Mouse (Mus musculus) E14TG2a.4 (cell line): Measurements from ENCODE around the gene Engase.

Experiments used
- H3K27me3 ChIP-seq: 2 replicates; pipeline ENCODE4 v1.6.1; 2014; ENCODE audit warnings: low read length, control low read depth; ENCODE audit not compliant: insufficient read depth
- H3K36me3 ChIP-seq: 2 replicates; pipeline ENCODE4 v1.6.1; 2014; ENCODE audit warnings: low read length, control low read depth; ENCODE audit not compliant: insufficient read depth
- H3K4me1 ChIP-seq: replicated peaks from 2 replicates; pipeline ENCODE4 v1.6.1; 2014; ENCODE audit warnings: low read depth, low read length, control low read depth
- H3K4me3 ChIP-seq: replicated peaks from 2 replicates; pipeline ENCODE4 v1.5.1; 2014; ENCODE audit warnings: mild to moderate bottlenecking, low read length
- H3K9me3 ChIP-seq: 2 replicates; pipeline ENCODE4 v1.6.1; 2014; ENCODE audit warnings: low read length, control low read depth
- CTCF ChIP-seq: conservative IDR thresholded peaks from 2 replicates; pipeline ENCODE4 v1.5.1; 2014; ENCODE audit warnings: low read length
- NANOG ChIP-seq: IDR thresholded peaks from 2 replicates; pipeline ENCODE4 v1.6.1; 2014; ENCODE audit warnings: borderline replicate concordance, low read length, mixed read lengths
- POU5F1 ChIP-seq: IDR thresholded peaks from 2 replicates; pipeline ENCODE4 v1.6.1; 2014; ENCODE audit warnings: low read length, borderline replicate concordance

The Engase gene

GRCm38 (mm10) chr11:118476396-118477373 lies at the start of gene Engase:
Engase (plus strand) TSS chr11:118476829.
- peak within 1 kb of the TSS; percentile 94 for H3K4me3 ChIP-seq
- 0 out of 2 replicates have a peak, but pooled peaks cover 3% of the 10 kb centered on the region for H3K27me3 ChIP-seq
- H3K9me3 ChIP-seq: peaks cover 11% of the 10 kb centered on the region; the same call in 1 of the 2 replicates
- peaks cover 33% of the 10 kb centered on the region for H3K36me3 ChIP-seq
- TF ChIP-seq CTCF (no peak), NANOG (no peak), POU5F1 (no peak)
- peaks cover 64% of the 10 kb centered on the region for H3K4me1 ChIP-seq

DNA sequence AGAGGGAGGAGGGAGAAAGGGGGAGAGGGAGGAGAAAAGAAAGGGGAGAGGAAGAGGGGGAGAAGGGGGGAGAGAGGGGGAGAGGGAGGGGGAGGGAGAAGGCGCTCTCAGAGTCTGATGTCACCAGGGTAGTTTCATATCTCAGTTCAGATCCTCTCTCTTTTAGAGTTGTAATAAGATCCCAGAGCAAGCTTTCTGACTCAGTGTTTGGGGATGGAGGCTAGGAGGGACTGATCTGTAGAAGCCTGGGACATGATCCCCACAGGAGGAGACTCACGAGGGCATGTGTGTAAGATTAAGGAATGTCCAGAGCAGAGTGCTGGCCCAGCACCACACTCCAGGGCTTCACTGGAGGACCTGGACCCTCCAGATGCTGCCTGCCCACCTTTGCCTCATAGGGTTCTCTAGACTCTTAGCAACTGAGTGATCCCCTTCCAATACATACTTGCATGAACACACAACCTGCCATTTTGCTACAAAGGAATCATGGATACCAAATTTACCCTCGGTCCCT lies 49.3 kb upstream of the Engase start:
- no peaks in the 10 kb centered on the region for H3K9me3 ChIP-seq
- peaks cover 22% of the 10 kb centered on the region for H3K27me3 ChIP-seq
- peaks cover 33% of the 10 kb centered on the region for H3K4me1 ChIP-seq
- no peaks in the 10 kb centered on the region for H3K36me3 ChIP-seq
- TF ChIP-seq NANOG: no peak
- no peak for TF ChIP-seq CTCF
- no peak for TF ChIP-seq POU5F1
- no peak overlapping the region for H3K4me3 ChIP-seq

- Histone ChIP-seq H3K9me3 (no peaks in the 10 kb centered on the region), H3K4me3 (0 out of 2 replicates have a peak within 1 kb of the TSS, but pooled peaks have one; percentile 3), H3K4me1 (peaks cover 33% of the 10 kb centered on the region), H3K27me3 (peaks cover 22% of the 10 kb centered on the region), H3K36me3 (no peaks in the 10 kb centered on the region)
- TF ChIP-seq POU5F1 (no peak), CTCF (no peak), NANOG (no peak)
Measured at GRCm38 (mm10) chr11:118427986-118428385, 48.6 kb upstream of the Engase start, which contains the start of gene C1qtnf1. C1qtnf1 (plus strand) TSS chr11:118428203.

DNA sequence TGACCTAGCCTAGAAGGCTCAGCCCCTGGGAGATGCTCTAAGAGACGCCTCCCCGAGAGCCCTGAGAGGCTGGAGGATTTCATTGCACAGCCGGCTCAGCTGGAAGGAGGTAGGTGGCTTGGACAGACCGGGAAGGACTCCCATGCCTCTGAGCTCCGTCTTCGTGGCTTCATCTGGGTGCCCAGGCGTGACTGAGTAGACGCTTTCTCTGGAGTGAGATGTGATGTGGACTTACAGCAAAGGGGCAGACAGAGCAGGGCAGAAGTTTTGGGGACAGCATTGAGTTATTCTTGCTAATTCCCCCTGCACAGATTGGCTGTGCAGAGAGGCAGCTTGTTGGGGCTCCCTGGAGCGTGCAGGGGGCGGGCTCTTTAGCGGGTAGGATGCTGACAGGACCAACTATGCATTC lies 48.2 kb upstream of the Engase start:
- Histone ChIP-seq H3K4me3 (no peak overlapping the region), H3K4me1 (peaks cover 37% of the 10 kb centered on the region), H3K27me3 (peaks cover 22% of the 10 kb centered on the region), H3K36me3 (no peaks in the 10 kb centered on the region), H3K9me3 (no peaks in the 10 kb centered on the region)
- TF ChIP-seq NANOG (no peak), CTCF (no peak), POU5F1 (no peak)

- Histone ChIP-seq H3K36me3 (no peaks in the 10 kb centered on the region), H3K4me1 (peaks cover 38% of the 10 kb centered on the region), H3K27me3 (peaks cover 22% of the 10 kb centered on the region), H3K9me3 (no peaks in the 10 kb centered on the region), H3K4me3 (0 out of 2 replicates have a peak overlapping the region, but pooled peaks have one; percentile 3)
- TF ChIP-seq NANOG (no peak), POU5F1 (no peak), CTCF (no peak)
Measured at GRCm38 (mm10) chr11:118428944-118429709, 47.5 kb upstream of the Engase start.

DNA sequence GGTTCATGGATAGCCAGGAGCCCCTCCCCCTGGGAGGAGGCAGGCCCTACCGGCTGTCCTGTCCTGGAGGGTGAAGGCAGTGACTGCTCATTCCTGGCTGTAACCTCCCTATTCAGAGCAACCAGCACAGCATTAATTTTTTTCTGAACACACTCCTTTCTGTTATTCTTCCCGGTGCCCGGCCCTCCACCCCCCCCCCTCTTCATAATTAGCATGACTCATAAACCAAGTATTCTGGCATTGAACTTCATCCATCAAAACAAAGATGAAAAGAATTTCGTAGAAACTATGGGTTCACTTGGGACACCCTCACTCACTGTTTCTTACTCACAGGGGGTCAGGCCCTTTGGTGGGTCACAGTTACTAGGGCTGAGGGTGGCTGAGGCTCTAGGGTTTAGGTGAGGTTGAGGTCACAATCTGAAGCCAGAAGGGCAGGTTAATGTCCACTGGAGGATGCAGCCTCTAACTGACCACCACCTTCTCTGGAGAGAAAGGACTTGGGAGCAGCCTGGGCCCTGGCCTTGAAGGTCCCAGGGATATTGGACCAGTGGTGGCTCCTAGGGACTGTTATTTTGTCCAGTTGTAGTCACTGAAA lies 46.2 kb upstream of the Engase start:
- no peak for TF ChIP-seq CTCF
- TF ChIP-seq NANOG: no peak
- TF ChIP-seq POU5F1: no peak
- Histone ChIP-seq H3K9me3 (no peaks in the 10 kb centered on the region), H3K4me3 (no peak overlapping the region), H3K36me3 (no peaks in the 10 kb centered on the region), H3K4me1 (peaks cover 44% of the 10 kb centered on the region), H3K27me3 (peaks cover 28% of the 10 kb centered on the region)

GRCm38 (mm10) chr11:118431100-118431948 lies 45.3 kb upstream of the Engase start:
- Histone ChIP-seq H3K9me3 (no peaks in the 10 kb centered on the region), H3K27me3 (peaks cover 26% of the 10 kb centered on the region), H3K4me3 (no peak overlapping the region), H3K36me3 (no peaks in the 10 kb centered on the region), H3K4me1 (peaks cover 44% of the 10 kb centered on the region)
- TF ChIP-seq CTCF (no peak), POU5F1 (no peak), NANOG (no peak)
